Mouse (Mus musculus): ENCODE measurements at regions not wholly inside any gene's neighbourhood (a gene's known extent, or its start where the extent isn't known, plus 50 kb on each side); places are given as distances from the start of the nearest gene placed in this dataset.

- TF ChIP-seq CTCF (IDR thresholded peaks at IDR 0.05; ENCODE audit: low read depth) = no peak
- no peak for TF ChIP-seq EP300 (IDR thresholded peaks at IDR 0.05; ENCODE audit: low read depth)
Observed at GRCm38 (mm10) chr5:125915857-125916256, 384.3 kb downstream of the Tmem132b start.
